ENCODE assay signal across 1 mouse cellular context in genomic region chr17:56203729-56204128, GRCm38 (mm10).
TF ChIP-seq lines count a peak whose summit lies in the region.

No protein-coding gene starts in this region.

TF ChIP-seq in MEL, 35 proteins besides CTCF, POLR2A, EP300 and RAD21:
- TF ChIP-seq TBP (IDR thresholded peaks at IDR 0.05; ENCODE audit: low read depth, low read length) (no peak), MYB (IDR thresholded peaks at IDR 0.05; ENCODE audit: low read depth, low read length) (no peak), ETS1 (IDR thresholded peaks at IDR 0.05; ENCODE audit: low read depth, low read length) (no peak), JUND (IDR thresholded peaks at IDR 0.05; ENCODE audit: low read depth, low read length) (no peak), GATA1 (IDR thresholded peaks at IDR 0.05; ENCODE audit: low read depth, low read length) (no peak), KAT2A (conservative IDR thresholded peaks at IDR 0.05; ENCODE audit: low read depth, low read length) (no peak), RCOR1 (IDR thresholded peaks at IDR 0.05; ENCODE audit: low read depth, low read length) (no peak), MAZ (IDR thresholded peaks at IDR 0.05; ENCODE audit: low read depth, low read length) (no peak), ZC3H11A (IDR thresholded peaks at IDR 0.05; ENCODE audit: low read depth, low read length) (no peak), TAL1 (IDR thresholded peaks at IDR 0.05; ENCODE audit: low read length) (no peak), POLR2AphosphoS2 (IDR thresholded peaks at IDR 0.05; ENCODE audit: low read length) (no peak)
